Comparison of ENCODE assay signal across 8 mouse cellular contexts in genomic region chr12:15816740-15817178, GRCm38 (mm10). TPM values are rescaled to one million over a fixed set of nuclear protein-coding genes. Genes with fewer than 3 reads are reported as not detected.
DNase-seq lines count a peak whose midpoint lies in the region.

Gene Trib2, minus strand, starts transcription at chr12:15816922.

- H3K36me3 ChIP-seq in hindbrain, embryonic 10.5 days: no peaks in the 10 kb centered on the region

- H3K9me3 ChIP-seq in hindbrain, embryonic 10.5 days: no peaks in the 10 kb centered on the region

- H3K27me3 ChIP-seq in hindbrain, embryonic 10.5 days (ENCODE audit: insufficient read depth, poor library complexity, severe bottlenecking): no peaks in the 10 kb centered on the region

- under 1% methylated on average over 50 of the region's 50 CpGs for WGBS in hindbrain, embryonic 10.5 days

- H3K27ac ChIP-seq in hindbrain, embryonic 10.5 days: peak within 1 kb of the TSS; percentile 97

- peaks cover 29% of the 10 kb centered on the region for H3K4me1 ChIP-seq in hindbrain, embryonic 10.5 days (replicated peaks)

- peak within 1 kb of the TSS; percentile 82 for H3K4me3 ChIP-seq in hindbrain, embryonic 10.5 days

- peak; percentile 99 for DNase-seq in Muller cell, postnatal 12 days (ENCODE audit: inconsistent ontology term)
- peak; percentile 47 for DNase-seq in cerebellum, adult 9-10 months
- DNase-seq in frontal cortex, adult 2 months (ENCODE audit: extremely low spot score in 1 of 2, low spot score in 1 of 2): peak; percentile 83 to 91
- DNase-seq in hindbrain, embryonic 10.5 days (ENCODE audit: low spot score): peak; percentile 96
- DNase-seq in layer of hippocampus, postnatal 14 days (ENCODE audit: low spot score in 2 of 2): peak; percentile 88 to 93
- DNase-seq in lung, postnatal 10 days: peak; percentile 94
- peak; percentile 94 for DNase-seq in ovary, postnatal 36 days (ENCODE audit: low spot score)
- DNase-seq in thymus, postnatal 14 days: peak; percentile 97

RNA-seq across cellular contexts. Expression of gene Trib2, which starts in this region (rescaled TPM):
- polyA plus RNA-seq in frontal cortex, adult 2 months (2012; rRNA removed): 25.3 and 29.4 TPM in 2 replicates
- polyA plus RNA-seq in hindbrain, embryonic 10.5 days (2016; fragmentation: Nextera tagmentation; extraction: Ambion mirVana): 41.6 and 56.9 TPM in 2 replicates
- total RNA-seq in layer of hippocampus, postnatal 14 days (2021): 10 to 100 TPM; 51.9 to 54.6 TPM

Comparison
In these comparisons a context has a peak if more than half of its experiments do, and no peak if none do; other contexts are left out.
1. Peak in every context shown above with its lines: DNase-seq, H3K4me3 ChIP-seq and H3K27ac ChIP-seq.
2. DNase-seq: peak in every context shown above with its lines; median percentile 99 in Muller cell, postnatal 12 days; 97 in thymus, postnatal 14 days; 96 in hindbrain, embryonic 10.5 days; 94 in lung, postnatal 10 days; 94 in ovary, postnatal 36 days; 90 in layer of hippocampus, postnatal 14 days; 87 in frontal cortex, adult 2 months; 47 in cerebellum, adult 9-10 months.